In genomic region chr1:156963871-156964585, GRCm38 (mm10) we compare ENCODE assay signal across 11 mouse cellular contexts. TPM values are rescaled to one million over a fixed set of nuclear protein-coding genes. Genes with fewer than 3 reads are reported as not detected.
A peak's percentile ranks its signal among the peaks of the same experiment; 100 is the strongest.
DNase-seq lines count a peak whose midpoint lies in the region; ATAC-seq lines count a peak whose summit lies in the region.
"Had no signal": no experiment of that assay in that cellular context is flagged by ENCODE, and none has a peak within 500 bp of the region (broad histone marks: within the 10 kb centered on the region; RNA-seq: fewer than 3 reads in every experiment).

No protein-coding gene starts in this region.

- no peak overlapping the region for H3K4me3 ChIP-seq in hindbrain, embryonic 13.5 days
- H3K4me3 ChIP-seq in hindbrain, embryonic 10.5 days = no peak overlapping the region
- no peak overlapping the region for H3K4me3 ChIP-seq in limb, embryonic 13.5 days
- H3K4me3 ChIP-seq: heart, embryonic 12.5 days; neural tube, embryonic 13.5 days had no signal

- H3K4me2 ChIP-seq in hindbrain, embryonic 13.5 days = no peak overlapping the region
- H3K4me2 ChIP-seq in limb, embryonic 13.5 days (replicated peaks) = no peak overlapping the region
- H3K4me2 ChIP-seq: heart, embryonic 12.5 days; neural tube, embryonic 13.5 days had no signal

- DNase-seq in cerebellum, adult 9-10 months = peak; percentile 19
- no peak for DNase-seq in cerebellum, adult 11-12 months
- DNase-seq in hindbrain, embryonic 10.5 days (ENCODE audit: low spot score) = no peak
- DNase-seq in adrenal gland, postnatal 4 days (ENCODE audit: low spot score in 2 of 2) = no peak
- no peak for DNase-seq in spleen, adult 12 weeks (ENCODE audit: low spot score)
- DNase-seq: lung, postnatal 4 days had no signal

- ATAC-seq in hindbrain, embryonic 13.5 days (ENCODE audit: low FRiP score) = no peak
- ATAC-seq in common myeloid progenitor, adult 5-6 weeks (replicated peaks; ENCODE audit: low read depth, poor library complexity, severe bottlenecking) = peak; percentile 66
- peak; percentile 51 for ATAC-seq in limb, embryonic 13.5 days (ENCODE audit: low FRiP score, low read depth)

- no peaks in the 10 kb centered on the region for H3K27me3 ChIP-seq in hindbrain, embryonic 13.5 days
- H3K27me3 ChIP-seq in hindbrain, embryonic 10.5 days (ENCODE audit: insufficient read depth, poor library complexity, severe bottlenecking) = no peaks in the 10 kb centered on the region
- H3K27me3 ChIP-seq in limb, embryonic 13.5 days = peaks cover 23% of the 10 kb centered on the region
- H3K27me3 ChIP-seq: heart, embryonic 12.5 days; neural tube, embryonic 13.5 days had no signal

- peaks cover 9% of the 10 kb centered on the region; the same call in 1 of the 2 replicates for H3K4me1 ChIP-seq in hindbrain, embryonic 13.5 days (replicated peaks)
- peaks cover 14% of the 10 kb centered on the region; the same call in 1 of the 2 replicates for H3K4me1 ChIP-seq in hindbrain, embryonic 10.5 days (replicated peaks)
- H3K4me1 ChIP-seq in limb, embryonic 13.5 days = peaks cover 20% of the 10 kb centered on the region

- peak overlapping the region; percentile 23; the same call in 1 of the 2 replicates for H3K27ac ChIP-seq in hindbrain, embryonic 13.5 days
- no peak overlapping the region for H3K27ac ChIP-seq in hindbrain, embryonic 10.5 days
- H3K27ac ChIP-seq in limb, embryonic 13.5 days = peak overlapping the region; percentile 10; the same call in 1 of the 2 replicates
- H3K27ac ChIP-seq: neural tube, embryonic 13.5 days had no signal

- H3K36me3 ChIP-seq in hindbrain, embryonic 13.5 days = no peaks in the 10 kb centered on the region
- H3K36me3 ChIP-seq in hindbrain, embryonic 10.5 days = no peaks in the 10 kb centered on the region
- no peaks in the 10 kb centered on the region for H3K36me3 ChIP-seq in limb, embryonic 13.5 days
- H3K36me3 ChIP-seq: heart, embryonic 12.5 days; neural tube, embryonic 13.5 days had no signal

- no peaks in the 10 kb centered on the region for H3K9me3 ChIP-seq in hindbrain, embryonic 13.5 days
- H3K9me3 ChIP-seq in hindbrain, embryonic 10.5 days = no peaks in the 10 kb centered on the region
- no peaks in the 10 kb centered on the region for H3K9me3 ChIP-seq in limb, embryonic 13.5 days
- H3K9me3 ChIP-seq: heart, embryonic 12.5 days; neural tube, embryonic 13.5 days had no signal

- no peak overlapping the region for H3K9ac ChIP-seq in hindbrain, embryonic 13.5 days
- no peak overlapping the region for H3K9ac ChIP-seq in limb, embryonic 13.5 days
- H3K9ac ChIP-seq: heart, embryonic 12.5 days; neural tube, embryonic 13.5 days had no signal

- WGBS in hindbrain, embryonic 13.5 days = 21% methylated on average over 7 of the region's 7 CpGs
- WGBS in hindbrain, embryonic 10.5 days = 39% methylated on average over 7 of the region's 7 CpGs
- 10% methylated on average over 7 of the region's 7 CpGs for WGBS in limb, embryonic 13.5 days

RNA-seq across cellular contexts. Expression of gene Ralgps2, which starts 24.6 kb away (rescaled TPM):
- polyA plus RNA-seq in hindbrain, embryonic 13.5 days (2015; fragmentation: Nextera tagmentation; extraction: Ambion mirVana) = 118 TPM in 2 replicates
- polyA plus RNA-seq in hindbrain, embryonic 10.5 days (2016; fragmentation: Nextera tagmentation; extraction: Ambion mirVana) = 80.4 and 85.0 TPM in 2 replicates
- 35.6 and 36.2 TPM in 2 replicates for total RNA-seq in common myeloid progenitor, adult 5-6 weeks (2017)
- polyA plus RNA-seq in limb, embryonic 13.5 days (2015; fragmentation: Nextera tagmentation; extraction: Ambion mirVana) = 71.2 and 72.8 TPM in 2 replicates
- total RNA-seq in adrenal gland, postnatal 4 days (2021) = 10 to 100 TPM; 35.6 to 39.9 TPM
